Mouse (Mus musculus) liver, embryonic 16.5 days (tissue): ENCODE measurements around the gene Ift46. TPM values are rescaled to one million over a fixed set of nuclear protein-coding genes. Genes with fewer than 3 reads are reported as not detected.

ENCODE experiments used
- ATAC-seq: fragments of 200-750 bp; cut with Nextera tagmentation; 2 replicates; pipeline ENCODE4 v1.8.0; 2017; ENCODE audit warnings: low read depth, mild to moderate bottlenecking, moderate number of reproducible peaks, moderate library complexity
- H3K27ac ChIP-seq: fragments of 300-500 bp; sonication (generic); 2 replicates; pipeline ENCODE4 v1.5.1; 2014; ENCODE audit warnings: mild to moderate bottlenecking, low read length
- H3K27me3 ChIP-seq: fragments of 300-500 bp; sonication (generic); 2 replicates; pipeline ENCODE4 v1.6.1; 2014; ENCODE audit warnings: low read depth, low read length, mixed read lengths; ENCODE audit not compliant: control insufficient read depth, insufficient read depth
- H3K36me3 ChIP-seq: fragments of 300-500 bp; sonication (generic); 2 replicates; pipeline ENCODE4 v1.6.1; 2014; ENCODE audit warnings: mild to moderate bottlenecking; ENCODE audit not compliant: control insufficient read depth, insufficient read depth
- H3K4me1 ChIP-seq: fragments of 300-500 bp; sonication (generic); 2 replicates; pipeline ENCODE4 v1.6.1; 2014; ENCODE audit warnings: low read depth, low read length, mixed read lengths; ENCODE audit not compliant: control insufficient read depth
- H3K4me2 ChIP-seq: fragments of 300-500 bp; sonication (generic); 2 replicates; pipeline ENCODE4 v1.6.1; 2014; ENCODE audit warnings: low read depth, low read length, mixed read lengths
- H3K4me3 ChIP-seq: fragments of 300-500 bp; sonication (generic); 2 replicates; pipeline ENCODE4 v1.5.1; 2014; ENCODE audit warnings: low read depth, mild to moderate bottlenecking, low read length
- H3K9ac ChIP-seq: fragments of 300-500 bp; sonication (generic); 2 replicates; pipeline ENCODE4 v1.6.1; 2014; ENCODE audit warnings: low read depth, low read length
- H3K9me3 ChIP-seq: fragments of 300-500 bp; sonication (generic); replicated peaks from 2 replicates; pipeline ENCODE4 v1.6.1; 2016; ENCODE audit warnings: low read length; ENCODE audit not compliant: control insufficient read depth
- WGBS: fragments of 180-500 bp; shearing (Covaris S2); extraction: QIAGEN DNeasy Blood & Tissue Kit; methylation state at CpG from one replicate; pipeline ENCODE4 v1.1.7; 2014; ENCODE audit not compliant: insufficient replicate concordance; 5-methylcytosine and 5-hydroxymethylcytosine counted together
- polyA plus RNA-seq: library from polyadenylated mRNA; unstranded; fragments of >200 nt; fragmentation: Nextera tagmentation; extraction: Ambion mirVana; gene quantifications from 2 replicates; pipeline ENCODE4 v1.2.1, GENCODE M21; 2015

Ift46 gene
- polyA plus RNA-seq, 1 experiment from 2014 or later, result 21.0 TPM

DNA sequence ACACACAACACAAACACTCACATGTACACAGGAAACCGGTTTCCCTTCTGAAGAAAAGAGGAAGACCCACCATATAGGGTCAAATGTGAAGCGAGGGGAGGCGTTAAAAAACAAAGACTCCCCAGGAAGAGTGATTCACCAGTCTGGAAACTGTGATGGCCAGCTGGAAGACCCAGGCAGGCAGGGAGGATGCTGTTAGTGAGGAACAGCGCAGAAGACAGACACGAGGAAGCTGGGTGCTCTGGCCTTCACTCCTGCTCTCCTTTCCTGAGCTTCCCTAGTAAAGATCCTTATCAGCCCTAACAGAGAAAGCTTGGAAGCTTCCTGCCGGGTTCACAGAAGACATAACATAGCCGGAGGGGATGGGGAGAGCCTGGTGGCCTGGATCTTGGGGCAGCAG, 44.7 kb upstream of the Ift46 start:
- 23% methylated on average over 7 of the region's 7 CpGs for WGBS
- H3K9ac ChIP-seq, result no peak overlapping the region
- no peak overlapping the region for H3K27ac ChIP-seq
- H3K27me3 ChIP-seq, result no peaks in the 10 kb centered on the region; the same call in 1 of the 2 replicates
- ATAC-seq, result no peak
- H3K36me3 ChIP-seq, result no peaks in the 10 kb centered on the region
- H3K4me2 ChIP-seq, result no peak overlapping the region
- no peaks in the 10 kb centered on the region for H3K9me3 ChIP-seq
- no peak overlapping the region for H3K4me3 ChIP-seq
- H3K4me1 ChIP-seq, result peaks cover 10% of the 10 kb centered on the region

DNA sequence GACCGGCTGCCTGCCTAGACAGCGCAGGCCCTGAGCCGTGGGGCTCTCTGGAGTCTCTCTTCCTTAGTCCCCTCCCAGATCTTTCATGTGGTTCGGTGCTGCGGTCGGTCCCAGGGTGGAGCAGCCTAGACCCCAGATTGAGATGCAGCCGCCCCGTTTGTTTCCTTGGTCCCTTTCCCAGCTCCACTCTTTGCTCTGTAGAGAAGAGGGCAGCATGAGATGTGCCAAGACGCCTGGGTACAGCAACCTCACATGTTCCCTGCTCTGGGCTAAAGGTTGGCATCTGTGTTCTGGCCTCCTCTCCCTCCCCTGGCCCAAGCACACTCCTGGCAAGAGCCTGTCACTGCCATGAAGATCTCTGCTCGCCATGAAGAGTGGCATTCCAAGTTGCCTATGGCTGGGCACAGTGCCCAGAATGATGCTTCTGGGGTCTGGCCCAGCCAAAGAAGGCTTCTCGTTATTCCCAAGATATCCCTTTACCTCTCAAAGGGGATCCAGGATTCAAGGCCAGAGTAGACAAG, 44.1 kb upstream of the Ift46 start:
- WGBS, result 58% methylated on average over 11 of the region's 11 CpGs

DNA sequence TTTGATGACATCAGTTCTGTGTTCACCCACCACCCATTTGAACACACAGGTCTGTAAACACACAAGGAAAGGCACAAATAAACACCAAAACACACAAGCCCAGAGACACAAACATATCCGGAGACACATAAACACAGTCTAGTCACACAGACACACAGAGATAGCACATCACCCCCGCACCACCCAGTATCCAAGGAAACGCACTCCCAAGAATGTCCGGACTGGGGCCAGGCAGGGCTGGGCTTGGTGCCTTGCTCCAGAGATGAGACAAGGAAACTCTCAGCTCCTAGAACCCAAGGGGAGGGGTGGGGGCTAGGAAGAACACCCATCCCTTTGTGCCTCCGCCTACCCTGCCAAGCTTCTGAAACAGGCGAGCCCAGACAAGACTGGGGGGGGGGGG, 43.5 kb upstream of the Ift46 start:
- Histone ChIP-seq H3K9me3 (no peaks in the 10 kb centered on the region), H3K27ac (no peak overlapping the region), H3K9ac (no peak overlapping the region), H3K27me3 (no peaks in the 10 kb centered on the region; the same call in 1 of the 2 replicates), H3K4me2 (no peak overlapping the region), H3K36me3 (no peaks in the 10 kb centered on the region), H3K4me1 (peaks cover 10% of the 10 kb centered on the region), H3K4me3 (no peak overlapping the region)
- 62% methylated on average over 6 of the region's 6 CpGs for WGBS
- no peak for ATAC-seq

More for the DNA sequence above, 44.1 kb upstream of the Ift46 start:
- Histone ChIP-seq H3K36me3 (no peaks in the 10 kb centered on the region), H3K4me2 (no peak overlapping the region), H3K9me3 (no peaks in the 10 kb centered on the region), H3K27me3 (no peaks in the 10 kb centered on the region; the same call in 1 of the 2 replicates), H3K27ac (no peak overlapping the region), H3K4me3 (no peak overlapping the region), H3K4me1 (peaks cover 10% of the 10 kb centered on the region), H3K9ac (no peak overlapping the region)
- ATAC-seq, result no peak

DNA sequence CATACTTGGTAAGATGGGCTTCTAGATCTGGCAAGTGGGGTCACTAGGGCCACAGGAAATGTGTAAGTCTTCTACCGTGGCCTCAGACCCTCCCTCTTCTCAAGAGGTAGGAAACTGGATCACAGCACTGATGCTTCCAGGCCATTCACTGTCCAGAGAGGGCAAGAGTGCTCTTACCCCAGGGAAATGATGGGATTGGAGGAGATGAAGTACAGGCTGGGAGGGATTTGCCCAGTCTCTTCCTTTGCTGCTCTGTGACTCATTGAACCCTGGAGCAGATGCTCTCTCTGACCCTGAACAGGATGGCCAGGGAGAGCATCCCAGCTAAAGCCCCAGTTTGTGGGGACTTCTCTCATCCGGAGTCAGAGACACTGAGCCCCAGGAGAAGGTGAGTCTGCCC, 43.0 kb upstream of the Ift46 start:
- ATAC-seq, result no peak
- no peak overlapping the region for H3K4me2 ChIP-seq

DNA sequence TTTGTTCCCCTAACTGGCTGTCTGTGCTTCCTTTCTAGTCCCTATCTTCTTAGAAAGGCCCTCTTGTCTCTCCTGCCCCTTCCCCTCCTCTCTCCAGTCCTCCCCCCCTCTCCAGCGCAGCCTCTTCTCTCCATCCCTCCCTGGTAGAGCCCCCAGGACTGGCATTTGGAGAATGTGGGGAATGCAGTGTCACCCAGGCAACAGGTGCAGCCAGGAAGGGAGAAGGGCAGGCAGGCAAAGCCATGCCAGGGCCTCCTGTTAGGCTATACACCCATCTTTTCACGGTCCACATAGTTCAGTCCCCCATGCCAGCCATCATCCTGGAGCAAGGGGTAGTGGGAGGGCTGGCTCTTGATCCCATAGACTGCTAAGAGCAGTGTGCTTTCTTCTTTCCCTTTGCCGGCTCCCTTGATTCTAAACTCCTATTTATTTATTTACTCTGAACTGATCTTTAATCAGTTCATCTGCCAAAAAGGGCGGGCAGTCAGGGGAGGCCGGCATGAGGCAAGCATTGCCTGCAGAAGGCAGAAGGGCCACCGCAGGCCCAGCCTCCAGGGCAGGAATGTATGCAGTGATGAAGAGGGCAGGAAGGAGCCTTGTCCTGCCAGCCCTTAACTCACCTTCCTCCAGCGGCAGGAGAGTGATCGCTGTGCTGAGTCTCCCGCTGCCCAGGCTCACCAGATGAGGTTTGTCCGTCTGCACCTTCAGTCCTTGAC, 41.1 kb upstream of the Ift46 start:
- no peak overlapping the region for H3K27ac ChIP-seq
- H3K4me2 ChIP-seq, result no peak overlapping the region
- H3K9ac ChIP-seq, result no peak overlapping the region
- no peaks in the 10 kb centered on the region for H3K9me3 ChIP-seq
- H3K4me3 ChIP-seq, result no peak overlapping the region
- H3K27me3 ChIP-seq, result no peaks in the 10 kb centered on the region; the same call in 1 of the 2 replicates
- H3K4me1 ChIP-seq, result no peaks in the 10 kb centered on the region; the same call in none of the 2 replicates
- WGBS, result 50% methylated on average over 10 of the region's 10 CpGs
- no peaks in the 10 kb centered on the region for H3K36me3 ChIP-seq
- no peak for ATAC-seq

More for the DNA sequence above, 43.0 kb upstream of the Ift46 start:
- Histone ChIP-seq H3K4me3 (no peak overlapping the region), H3K27ac (no peak overlapping the region), H3K4me1 (peaks cover 10% of the 10 kb centered on the region), H3K36me3 (no peaks in the 10 kb centered on the region), H3K27me3 (no peaks in the 10 kb centered on the region; the same call in 1 of the 2 replicates), H3K9me3 (no peaks in the 10 kb centered on the region), H3K9ac (no peak overlapping the region)
- 60% methylated on average over 2 of the region's 2 CpGs for WGBS

- Histone ChIP-seq H3K4me2 (no peak overlapping the region), H3K9ac (no peak overlapping the region), H3K27me3 (peaks cover 4% of the 10 kb centered on the region; the same call in 1 of the 2 replicates), H3K36me3 (no peaks in the 10 kb centered on the region), H3K27ac (no peak overlapping the region), H3K9me3 (no peaks in the 10 kb centered on the region), H3K4me3 (no peak overlapping the region), H3K4me1 (peaks cover 7% of the 10 kb centered on the region)
- no peak for ATAC-seq
- 54% methylated on average over 5 of the region's 5 CpGs for WGBS
Measured at GRCm38 (mm10) chr9:44727441-44727840, 40.3 kb upstream of the Ift46 start.

DNA sequence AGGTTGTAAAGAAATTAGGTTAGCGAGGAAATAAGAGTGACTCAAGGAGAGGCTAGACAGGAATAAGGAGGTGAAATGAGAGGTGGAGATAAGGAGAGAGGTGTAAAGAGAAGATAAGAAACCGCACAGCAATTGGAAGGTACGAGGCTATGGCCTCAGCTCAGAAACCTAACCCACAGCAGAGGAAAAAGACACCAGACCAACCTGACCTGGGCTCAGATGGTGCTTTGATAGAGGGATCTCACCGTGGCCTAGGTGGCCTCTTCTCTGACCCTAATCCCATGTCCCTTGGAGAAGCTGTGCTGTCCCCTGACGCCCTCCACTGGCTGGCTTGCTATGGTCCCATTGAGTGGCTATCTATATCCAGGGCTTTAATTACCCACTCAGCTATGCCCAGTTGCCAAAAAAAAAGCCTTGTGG, 35.6 kb upstream of the Ift46 start:
- H3K4me1 ChIP-seq, result peaks cover 15% of the 10 kb centered on the region
- no peak overlapping the region for H3K9ac ChIP-seq
- H3K27ac ChIP-seq, result no peak overlapping the region
- H3K9me3 ChIP-seq, result no peaks in the 10 kb centered on the region
- 18% methylated on average over 5 of the region's 5 CpGs for WGBS
- H3K27me3 ChIP-seq, result peaks cover 42% of the 10 kb centered on the region
- H3K4me3 ChIP-seq, result no peak overlapping the region
- no peak overlapping the region for H3K4me2 ChIP-seq
- no peaks in the 10 kb centered on the region for H3K36me3 ChIP-seq
- 0 out of 2 replicates have a peak, but pooled peaks have one; percentile 24 for ATAC-seq

- Histone ChIP-seq H3K4me3 (peak overlapping the region; percentile 55; the same call in 1 of the 2 replicates), H3K36me3 (no peaks in the 10 kb centered on the region), H3K27ac (no peak overlapping the region), H3K9ac (no peak overlapping the region; the same call in 1 of the 2 replicates), H3K4me2 (no peak overlapping the region), H3K4me1 (peaks cover 15% of the 10 kb centered on the region), H3K9me3 (no peaks in the 10 kb centered on the region), H3K27me3 (peaks cover 44% of the 10 kb centered on the region)
- 36% methylated on average over 12 of the region's 12 CpGs for WGBS
- no peak for ATAC-seq
Measured at GRCm38 (mm10) chr9:44732921-44733530, 34.7 kb upstream of the Ift46 start.
